Mouse (Mus musculus): ENCODE results near the gene Apbb1ip.
A peak's percentile ranks its signal among the peaks of the same experiment; 100 is the strongest.
"Not testable (repeated sequence)": the region's sequence is repeated elsewhere in the genome, so short reads cannot be mapped to it uniquely, and the experiment has no call there.

Apbb1ip gene

GRCm38 (mm10) chr2:22845514-22845913 is 71.6 kb downstream of the Apbb1ip start:
- no peak for DNase-seq (ENCODE audit: low spot score)

GRCm38 (mm10) chr2:22851900-22852299 is 78.0 kb downstream of the Apbb1ip start:
- no peak for DNase-seq (ENCODE audit: low spot score)

GRCm38 (mm10) chr2:22857501-22857900 is 83.6 kb downstream of the Apbb1ip start:
- DNase-seq (ENCODE audit: low spot score), result no peak

GRCm38 (mm10) chr2:22862194-22862593 is 88.3 kb downstream of the Apbb1ip start:
- DNase-seq (ENCODE audit: low spot score), result no peak

GRCm38 (mm10) chr2:22864394-22865037 is 90.6 kb downstream of the Apbb1ip start:
- peak; percentile 74 for DNase-seq (ENCODE audit: low spot score)

GRCm38 (mm10) chr2:22865818-22866217 is 91.9 kb downstream of the Apbb1ip start:
- DNase-seq (ENCODE audit: low spot score), result no peak

- DNase-seq (ENCODE audit: low spot score), result no peak
These were observed 93.1 kb downstream of the Apbb1ip start for GRCm38 (mm10) chr2:22866894-22867424.

- no peak for DNase-seq (ENCODE audit: low spot score)
These were observed 99.3 kb downstream of the Apbb1ip start for GRCm38 (mm10) chr2:22873159-22873558.

- DNase-seq (ENCODE audit: low spot score), result no peak
These were observed 100.7 kb downstream of the Apbb1ip start for GRCm38 (mm10) chr2:22874628-22875027.

GRCm38 (mm10) chr2:22876614-22877013 is 102.7 kb downstream of the Apbb1ip start:
- no peak for DNase-seq (ENCODE audit: low spot score)

GRCm38 (mm10) chr2:22878781-22879180 is 104.9 kb downstream of the Apbb1ip start:
- DNase-seq (ENCODE audit: low spot score), result no peak

- not testable (repeated sequence) for DNase-seq (ENCODE audit: low spot score)
These were observed 106.8 kb downstream of the Apbb1ip start for GRCm38 (mm10) chr2:22880726-22881125.

GRCm38 (mm10) chr2:22894932-22895281 is 121.0 kb downstream of the Apbb1ip start:
- DNase-seq (ENCODE audit: low spot score), result no peak

- peak; percentile 89 for DNase-seq (ENCODE audit: low spot score)
These were observed 121.7 kb downstream of the Apbb1ip start, which contains the start of gene Pdss1 for GRCm38 (mm10) chr2:22895282-22896273. TSS of gene Pdss1 (plus strand) at chr2:22895522.

- no peak for DNase-seq (ENCODE audit: low spot score)
These were observed 130.1 kb downstream of the Apbb1ip start for GRCm38 (mm10) chr2:22903947-22904346.

GRCm38 (mm10) chr2:22914421-22914820 is 140.5 kb downstream of the Apbb1ip start:
- DNase-seq (ENCODE audit: low spot score), result no peak

- DNase-seq (ENCODE audit: low spot score), result no peak
These were observed 144.8 kb downstream of the Apbb1ip start for GRCm38 (mm10) chr2:22918651-22919050.

All from testis, postnatal 10 days (tissue).